Mouse (Mus musculus): Measurements from ENCODE around the gene Vps26c. TPM values are rescaled to one million over a fixed set of nuclear protein-coding genes. Genes with fewer than 3 reads are reported as not detected.

The Vps26c gene
- polyA plus RNA-seq, 1 experiment: 44.9 TPM

GRCm38 (mm10) chr16:94570361-94571041 is 43.9 kb upstream of the Vps26c start:
- H3K36me3 ChIP-seq (ENCODE audit: control insufficient read depth, insufficient read depth, low read length): no peaks in the 10 kb centered on the region
- peak; percentile 63 for DNase-seq
- peak overlapping the region; percentile 85 for H3K4me3 ChIP-seq (ENCODE audit: control insufficient read depth, insufficient read depth, low read length)
- no peaks in the 10 kb centered on the region for H3K27me3 ChIP-seq (ENCODE audit: control insufficient read depth, insufficient read depth, low read length)
- H3K4me1 ChIP-seq (replicated peaks; ENCODE audit: control insufficient read depth, insufficient read depth, low read length): peaks cover 7% of the 10 kb centered on the region
- peak overlapping the region; percentile 81 for H3K27ac ChIP-seq (ENCODE audit: control insufficient read depth, insufficient read depth, low read length)
- under 1% methylated on average over 80 of the region's 88 CpGs for WGBS
- TF ChIP-seq CTCF (IDR thresholded peaks at IDR 0.05; ENCODE audit: borderline replicate concordance, control insufficient read depth, extremely low read depth, insufficient read depth, low read length, poor library complexity) (no peak), POLR2A (IDR thresholded peaks at IDR 0.05; ENCODE audit: control insufficient read depth, extremely low read depth, insufficient read depth, low read length, poor library complexity) (0 out of 2 replicates have a peak, but pooled peaks have one; percentile 13)

GRCm38 (mm10) chr16:94569229-94570176 is 42.9 kb upstream of the Vps26c start, which contains the start of gene Dyrk1a:
TSS of gene Dyrk1a (plus strand) at chr16:94570010.
- peak within 1 kb of the TSS; percentile 92 for H3K27ac ChIP-seq (ENCODE audit: control insufficient read depth, insufficient read depth, low read length)
- TF ChIP-seq POLR2A (IDR thresholded peaks at IDR 0.05; ENCODE audit: control insufficient read depth, extremely low read depth, insufficient read depth, low read length, poor library complexity): no peak
- 0 out of 2 replicates have a peak, but pooled peaks have one; percentile 48 for TF ChIP-seq CTCF (IDR thresholded peaks at IDR 0.05; ENCODE audit: borderline replicate concordance, control insufficient read depth, extremely low read depth, insufficient read depth, low read length, poor library complexity)
- H3K4me1 ChIP-seq (replicated peaks; ENCODE audit: control insufficient read depth, insufficient read depth, low read length): peaks cover 7% of the 10 kb centered on the region
- no peaks in the 10 kb centered on the region for H3K36me3 ChIP-seq (ENCODE audit: control insufficient read depth, insufficient read depth, low read length)
- no peaks in the 10 kb centered on the region for H3K27me3 ChIP-seq (ENCODE audit: control insufficient read depth, insufficient read depth, low read length)
- peak; percentile 99 for DNase-seq
- H3K4me3 ChIP-seq (ENCODE audit: control insufficient read depth, insufficient read depth, low read length): peak within 1 kb of the TSS; percentile 90
- 3% methylated on average over 132 of the region's 133 CpGs for WGBS

GRCm38 (mm10) chr16:94568335-94569228 is 42.0 kb upstream of the Vps26c start:
- TF ChIP-seq CTCF (IDR thresholded peaks at IDR 0.05; ENCODE audit: borderline replicate concordance, control insufficient read depth, extremely low read depth, insufficient read depth, low read length, poor library complexity) (no peak), POLR2A (IDR thresholded peaks at IDR 0.05; ENCODE audit: control insufficient read depth, extremely low read depth, insufficient read depth, low read length, poor library complexity) (peak; percentile 86)
- no peak for DNase-seq
- 2% methylated on average over 53 of the region's 53 CpGs for WGBS
- peak overlapping the region; percentile 90 for H3K4me3 ChIP-seq (ENCODE audit: control insufficient read depth, insufficient read depth, low read length)
- peak overlapping the region; percentile 92 for H3K27ac ChIP-seq (ENCODE audit: control insufficient read depth, insufficient read depth, low read length)
- H3K36me3 ChIP-seq (ENCODE audit: control insufficient read depth, insufficient read depth, low read length): no peaks in the 10 kb centered on the region
- no peaks in the 10 kb centered on the region for H3K27me3 ChIP-seq (ENCODE audit: control insufficient read depth, insufficient read depth, low read length)
- peaks cover 4% of the 10 kb centered on the region; the same call in 1 of the 2 replicates for H3K4me1 ChIP-seq (replicated peaks; ENCODE audit: control insufficient read depth, insufficient read depth, low read length)

- H3K27ac ChIP-seq (ENCODE audit: control insufficient read depth, insufficient read depth, low read length): no peak overlapping the region
- H3K36me3 ChIP-seq (ENCODE audit: control insufficient read depth, insufficient read depth, low read length): no peaks in the 10 kb centered on the region
- DNase-seq: no peak
- WGBS: 88% methylated on average over 5 of the region's 5 CpGs
- no peaks in the 10 kb centered on the region for H3K27me3 ChIP-seq (ENCODE audit: control insufficient read depth, insufficient read depth, low read length)
- no peak for TF ChIP-seq POLR2A (IDR thresholded peaks at IDR 0.05; ENCODE audit: control insufficient read depth, extremely low read depth, insufficient read depth, low read length, poor library complexity)
- no peak for TF ChIP-seq CTCF (IDR thresholded peaks at IDR 0.05; ENCODE audit: borderline replicate concordance, control insufficient read depth, extremely low read depth, insufficient read depth, low read length, poor library complexity)
- peaks cover 4% of the 10 kb centered on the region; the same call in 1 of the 2 replicates for H3K4me1 ChIP-seq (replicated peaks; ENCODE audit: control insufficient read depth, insufficient read depth, low read length)
- no peak overlapping the region for H3K4me3 ChIP-seq (ENCODE audit: control insufficient read depth, insufficient read depth, low read length)
Observed at GRCm38 (mm10) chr16:94567751-94568150, 41.1 kb upstream of the Vps26c start.

- 97% methylated on average over 11 of the region's 11 CpGs for WGBS
- no peak overlapping the region for H3K27ac ChIP-seq (ENCODE audit: control insufficient read depth, insufficient read depth, low read length)
- H3K36me3 ChIP-seq (ENCODE audit: control insufficient read depth, insufficient read depth, low read length): no peaks in the 10 kb centered on the region
- TF ChIP-seq POLR2A (IDR thresholded peaks at IDR 0.05; ENCODE audit: control insufficient read depth, extremely low read depth, insufficient read depth, low read length, poor library complexity) (no peak), CTCF (IDR thresholded peaks at IDR 0.05; ENCODE audit: borderline replicate concordance, control insufficient read depth, extremely low read depth, insufficient read depth, low read length, poor library complexity) (no peak)
- peaks cover 2% of the 10 kb centered on the region; the same call in 1 of the 2 replicates for H3K4me1 ChIP-seq (replicated peaks; ENCODE audit: control insufficient read depth, insufficient read depth, low read length)
- H3K4me3 ChIP-seq (ENCODE audit: control insufficient read depth, insufficient read depth, low read length): no peak overlapping the region
- DNase-seq: no peak
- no peaks in the 10 kb centered on the region for H3K27me3 ChIP-seq (ENCODE audit: control insufficient read depth, insufficient read depth, low read length)
Observed at GRCm38 (mm10) chr16:94566834-94567585, 40.4 kb upstream of the Vps26c start.

Measured in thymus, adult 2 months (tissue).